Mouse (Mus musculus): ENCODE results near the gene Ppp1r9b.

- TF ChIP-seq CTCF (IDR thresholded peaks at IDR 0.05) = no peak
- TF ChIP-seq EP300 (IDR thresholded peaks at IDR 0.05; ENCODE audit: insufficient read depth, low read depth, low read length) = no peak
- no peak for TF ChIP-seq POLR2A (IDR thresholded peaks at IDR 0.05; ENCODE audit: insufficient read depth, low read depth, low read length)
Observed at GRCm38 (mm10) chr11:95010141-95010739, 19.4 kb downstream of the Ppp1r9b start.

Data from heart, adult 2 months (tissue).